Comparison of ENCODE assay signal across 9 mouse cellular contexts in the genomic region with DNA sequence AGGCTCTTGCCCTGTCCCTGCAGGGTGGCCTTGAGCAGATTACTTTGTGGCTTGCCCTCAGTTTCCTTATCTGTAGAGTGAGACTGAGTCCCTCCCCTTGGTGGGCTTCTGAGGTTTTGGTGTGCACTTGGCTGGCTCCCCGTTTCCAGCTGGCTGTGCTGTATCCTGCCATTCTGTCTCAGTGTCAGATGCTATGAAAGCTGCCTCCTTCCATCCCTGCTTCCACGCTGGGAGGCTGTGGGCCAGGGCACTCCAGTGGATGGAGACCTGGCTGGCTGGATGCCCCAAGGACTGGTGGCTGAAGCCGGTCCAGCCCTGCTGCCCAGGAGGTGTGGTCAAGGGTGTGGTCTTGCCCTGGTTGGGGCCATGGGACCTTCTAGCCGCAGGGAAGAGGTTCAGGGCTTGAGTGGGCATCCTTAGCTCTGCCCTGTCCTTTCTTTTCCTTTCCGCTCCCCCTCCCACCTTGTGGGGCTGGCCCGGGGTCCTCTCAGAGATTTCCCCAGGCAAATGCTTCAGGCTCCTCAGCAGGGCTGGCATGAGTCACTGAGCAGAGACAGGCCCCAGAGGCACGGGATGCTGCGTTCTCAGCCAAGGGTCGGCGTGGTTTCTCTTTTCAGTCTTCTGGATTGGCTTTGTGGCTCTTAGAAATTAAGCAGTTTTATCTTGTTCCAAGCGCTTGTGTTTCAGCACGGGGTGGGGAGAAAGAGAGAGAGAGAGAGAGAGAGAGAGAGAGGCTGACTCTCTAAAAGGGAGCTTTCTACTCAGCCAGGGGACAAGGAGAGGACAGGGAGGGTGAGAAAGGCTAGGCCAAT. TPM values are rescaled to one million over a fixed set of nuclear protein-coding genes. Genes with fewer than 3 reads are reported as not detected.
DNase-seq lines count a peak whose midpoint lies in the region; ATAC-seq lines count a peak whose summit lies in the region.
"Had no signal": no experiment of that assay in that cellular context is flagged by ENCODE, and none has a peak within 500 bp of the region (broad histone marks: within the 10 kb centered on the region; RNA-seq: fewer than 3 reads in every experiment).

No protein-coding gene starts in this region.

- 61% methylated on average over 12 of the region's 12 CpGs for WGBS in neural tube, embryonic 11.5 days
- WGBS in hindbrain, embryonic 16.5 days = 35% methylated on average over 10 of the region's 12 CpGs

- H3K36me3 ChIP-seq in neural tube, embryonic 11.5 days (ENCODE audit: control insufficient read depth, insufficient read depth, low read length) = no peaks in the 10 kb centered on the region
- no peaks in the 10 kb centered on the region for H3K36me3 ChIP-seq in hindbrain, embryonic 16.5 days (ENCODE audit: control insufficient read depth, insufficient read depth, low read length)

- H3K27ac ChIP-seq in neural tube, embryonic 11.5 days (ENCODE audit: low read depth, low read length) = no peak overlapping the region
- H3K27ac ChIP-seq in hindbrain, embryonic 16.5 days (ENCODE audit: low read depth, low read length) = no peak overlapping the region
- H3K27ac ChIP-seq: liver, embryonic 14.5 days had no signal

- no peaks in the 10 kb centered on the region for H3K27me3 ChIP-seq in neural tube, embryonic 11.5 days (ENCODE audit: control insufficient read depth, insufficient read depth, low read length)
- no peaks in the 10 kb centered on the region for H3K27me3 ChIP-seq in hindbrain, embryonic 16.5 days (replicated peaks; ENCODE audit: control insufficient read depth, insufficient read depth, low read length)

- no peaks in the 10 kb centered on the region for H3K9me3 ChIP-seq in neural tube, embryonic 11.5 days (ENCODE audit: control insufficient read depth, low read length)
- no peaks in the 10 kb centered on the region for H3K9me3 ChIP-seq in hindbrain, embryonic 16.5 days (ENCODE audit: control insufficient read depth, low read length)

- DNase-seq in neural tube, embryonic 11.5 days (ENCODE audit: low spot score) = no peak
- no peak for DNase-seq in neural tube, embryonic 10.5 days (ENCODE audit: extremely low spot score, low spot score)
- DNase-seq in fibroblast of lung, adult 2 months (ENCODE audit: low read depth) = peak; percentile 91
- peak; percentile 44 to 76 for DNase-seq in lung, postnatal 4 days
- DNase-seq in right cerebral cortex, postnatal 14 days = no peak
- DNase-seq in thymus, postnatal 0 days (ENCODE audit: low spot score) = no peak
- DNase-seq in cerebellum, adult 9-10 months = no peak

- no peak for ATAC-seq in neural tube, embryonic 11.5 days (ENCODE audit: insufficient read depth, low FRiP score, low TSS enrichment)
- ATAC-seq in hindbrain, embryonic 16.5 days = peak; percentile 62

- H3K4me1 ChIP-seq in neural tube, embryonic 11.5 days (ENCODE audit: control insufficient read depth, insufficient read depth, low read length) = peaks cover 12% of the 10 kb centered on the region; the same call in 1 of the 2 replicates
- H3K4me1 ChIP-seq in hindbrain, embryonic 16.5 days (ENCODE audit: control insufficient read depth, insufficient read depth, low read depth, low read length) = peaks cover 18% of the 10 kb centered on the region

- H3K4me2 ChIP-seq in neural tube, embryonic 11.5 days (ENCODE audit: low read depth) = no peak overlapping the region
- no peak overlapping the region for H3K4me2 ChIP-seq in hindbrain, embryonic 16.5 days (ENCODE audit: low read length)

- H3K9ac ChIP-seq in neural tube, embryonic 11.5 days (ENCODE audit: low read length) = peak overlapping the region; percentile 18; the same call in 1 of the 2 replicates
- peak overlapping the region; percentile 12; the same call in 1 of the 2 replicates for H3K9ac ChIP-seq in hindbrain, embryonic 16.5 days (ENCODE audit: low read depth, low read length)
- H3K9ac ChIP-seq: liver, embryonic 14.5 days had no signal

- no peak overlapping the region for H3K4me3 ChIP-seq in neural tube, embryonic 11.5 days (ENCODE audit: low read depth, low read length)
- H3K4me3 ChIP-seq in hindbrain, embryonic 16.5 days (ENCODE audit: low read length) = no peak overlapping the region

RNA-seq across cellular contexts. Expression of gene Sept9, which starts 35.8 kb away (rescaled TPM):
- 173 and 183 TPM in 2 replicates for polyA plus RNA-seq in neural tube, embryonic 11.5 days (2014; fragmentation: Nextera tagmentation; extraction: Ambion mirVana)
- 109 and 124 TPM in 2 replicates for polyA plus RNA-seq in hindbrain, embryonic 16.5 days (2015; fragmentation: Nextera tagmentation; extraction: Ambion mirVana)
- 220 and 222 TPM in 2 replicates for polyA plus RNA-seq in thymus, postnatal 0 days (2015; fragmentation: Nextera tagmentation; extraction: Ambion mirVana)

Comparison
In these comparisons a context has a peak if more than half of its experiments do, and no peak if none do; other contexts are left out.
1. DNase-seq: peak in fibroblast of lung, adult 2 months (single experiment) and lung, postnatal 4 days (2 of 2); none in neural tube, embryonic 11.5 days (single experiment), neural tube, embryonic 10.5 days (single experiment), right cerebral cortex, postnatal 14 days (single experiment), thymus, postnatal 0 days (single experiment) and cerebellum, adult 9-10 months (single experiment).